Mouse (Mus musculus) left cerebral cortex, adult 18-20 months (tissue): Measurements from ENCODE around the gene Tbc1d30. TPM values are rescaled to one million over a fixed set of nuclear protein-coding genes. Genes with fewer than 3 reads are reported as not detected.

Experiments used
- DNase-seq, 2 experiments: peaks; one replicate each; pipeline ENCODE4 v3.0.0; 2021 to 2022; ENCODE audit warnings: low spot score in 2 of 2, mixed read lengths in 1 of 2
- total RNA-seq, 2 experiments: library from RNA; stranded (reverse); gene quantifications; 2 replicates each; pipeline ENCODE4 v1.2.3; 2021

Gene Tbc1d30
- total RNA-seq, 2 experiments from 2014 or later: 80.3 to 95.1 TPM

DNA sequence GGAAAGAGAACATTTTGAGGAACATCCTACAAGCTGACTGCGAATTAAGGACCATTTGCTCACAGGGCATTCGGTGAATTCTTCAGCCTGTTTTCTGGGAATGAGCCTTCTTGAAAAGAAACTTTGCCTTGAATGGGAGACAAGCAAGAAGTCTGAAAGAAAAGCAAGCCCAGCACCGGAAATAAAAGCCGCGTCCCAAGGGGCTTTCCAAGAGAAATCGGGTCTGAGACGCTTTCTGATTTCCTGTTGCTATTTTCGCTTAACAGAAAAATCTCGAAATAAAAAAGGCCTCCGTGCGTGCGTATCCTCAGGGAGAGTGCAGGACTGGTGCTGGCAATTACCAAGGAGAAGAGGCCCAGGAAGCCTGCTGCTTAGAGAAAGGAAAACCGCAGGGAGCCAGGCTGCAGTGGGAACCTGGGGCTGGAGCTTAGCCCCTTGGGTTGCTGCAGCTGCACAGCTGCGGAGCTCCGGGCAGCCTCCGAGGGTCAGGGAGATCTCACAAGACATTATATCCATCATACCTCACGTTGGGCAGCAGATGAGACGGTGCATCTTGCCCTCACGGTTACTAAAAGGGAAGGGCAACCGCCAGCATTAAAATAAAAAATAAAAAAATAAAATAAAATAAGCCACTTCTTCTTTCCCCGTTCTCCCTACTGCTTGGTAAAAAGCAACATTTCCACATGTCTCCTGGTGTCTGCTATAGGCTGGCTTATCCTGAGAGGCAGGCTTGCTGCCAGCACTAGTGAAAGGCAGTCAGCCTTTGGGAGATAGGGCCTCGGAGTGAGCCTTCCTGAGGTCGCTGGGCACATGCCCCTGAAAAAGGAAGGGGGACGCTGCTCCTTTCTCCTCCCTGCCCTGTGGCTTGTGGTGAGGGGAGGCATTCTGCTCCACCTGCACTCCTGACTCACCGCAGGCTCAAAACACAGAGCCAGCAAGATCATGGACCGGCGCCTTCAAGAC is 35.5 kb downstream of the Tbc1d30 start:
- DNase-seq: no peak

DNA sequence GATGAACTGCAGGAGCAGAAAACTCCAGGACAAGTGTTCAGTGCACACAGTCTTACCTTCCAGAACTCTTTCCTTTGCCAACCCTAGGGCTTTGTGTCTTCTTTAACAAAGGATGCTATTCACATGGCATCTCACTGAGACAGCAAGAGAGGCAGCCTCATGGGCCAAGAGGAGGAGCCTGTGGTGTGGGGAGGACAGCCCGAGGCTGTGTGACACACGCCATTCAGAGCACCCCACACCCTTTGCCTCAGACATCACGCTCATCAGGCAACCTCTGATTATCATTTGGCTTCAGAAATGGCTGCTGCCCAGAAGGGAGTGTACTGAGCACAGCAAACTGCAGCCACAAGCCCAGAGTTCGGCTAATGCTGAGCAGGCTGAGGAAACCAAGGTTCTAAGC is 36.9 kb downstream of the Tbc1d30 start:
- no peak for DNase-seq

DNA sequence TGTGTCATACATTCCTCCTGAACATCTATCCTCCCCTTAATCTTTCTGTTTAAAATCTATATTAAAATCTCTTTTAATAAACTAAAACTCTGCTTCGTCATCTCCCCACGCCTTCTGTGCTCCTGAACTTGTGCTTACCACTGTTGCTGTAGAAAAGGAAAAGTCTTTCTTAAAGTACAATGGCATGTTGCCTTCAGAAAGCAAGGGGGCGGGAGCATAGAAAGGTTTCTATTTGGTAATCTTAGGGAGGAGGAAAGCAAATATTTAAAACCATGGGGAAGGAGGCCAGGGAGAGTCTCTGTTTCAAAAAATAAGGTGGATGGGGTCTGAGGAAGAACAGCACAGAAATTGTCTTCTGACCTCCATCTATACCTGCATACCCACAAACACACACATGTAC is 38.0 kb downstream of the Tbc1d30 start:
- DNase-seq: no peak

DNA sequence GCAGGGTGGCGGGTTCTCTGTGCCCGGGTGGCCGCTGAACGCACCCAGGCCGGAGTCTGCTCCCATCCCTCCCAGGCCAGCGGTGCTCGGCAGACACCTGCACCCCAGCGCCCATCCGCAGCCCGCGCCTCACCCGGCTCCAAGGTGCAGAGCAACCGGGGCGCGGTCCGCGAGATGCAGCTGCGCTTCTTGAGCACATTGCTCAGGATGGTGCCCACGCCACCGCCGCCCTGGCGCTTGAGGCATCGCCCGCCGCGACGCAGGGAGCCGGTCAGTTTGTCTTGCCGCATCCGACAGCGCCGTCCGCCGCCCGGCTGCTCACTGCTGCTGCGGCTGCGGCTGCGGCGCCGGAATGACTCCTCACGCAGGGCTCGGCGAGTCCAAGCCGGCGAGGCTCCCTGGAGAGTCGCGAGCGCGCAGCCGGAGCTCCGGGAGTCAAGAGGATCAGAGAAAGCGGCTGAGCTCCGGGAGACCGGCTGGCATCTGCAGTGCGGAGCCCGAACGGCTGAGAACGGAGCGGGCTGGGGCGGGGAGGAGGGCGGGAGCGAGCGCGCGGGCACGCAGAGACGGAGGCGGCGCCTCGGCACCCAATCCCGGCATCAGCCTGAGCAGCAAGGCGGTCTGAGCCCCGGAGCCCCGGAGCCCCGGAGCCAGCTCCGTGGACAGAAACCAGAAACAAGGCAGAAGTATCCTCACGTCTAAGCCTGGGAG is 40.4 kb downstream of the Tbc1d30 start:
- peak; percentile 81 to 85 for DNase-seq

DNA sequence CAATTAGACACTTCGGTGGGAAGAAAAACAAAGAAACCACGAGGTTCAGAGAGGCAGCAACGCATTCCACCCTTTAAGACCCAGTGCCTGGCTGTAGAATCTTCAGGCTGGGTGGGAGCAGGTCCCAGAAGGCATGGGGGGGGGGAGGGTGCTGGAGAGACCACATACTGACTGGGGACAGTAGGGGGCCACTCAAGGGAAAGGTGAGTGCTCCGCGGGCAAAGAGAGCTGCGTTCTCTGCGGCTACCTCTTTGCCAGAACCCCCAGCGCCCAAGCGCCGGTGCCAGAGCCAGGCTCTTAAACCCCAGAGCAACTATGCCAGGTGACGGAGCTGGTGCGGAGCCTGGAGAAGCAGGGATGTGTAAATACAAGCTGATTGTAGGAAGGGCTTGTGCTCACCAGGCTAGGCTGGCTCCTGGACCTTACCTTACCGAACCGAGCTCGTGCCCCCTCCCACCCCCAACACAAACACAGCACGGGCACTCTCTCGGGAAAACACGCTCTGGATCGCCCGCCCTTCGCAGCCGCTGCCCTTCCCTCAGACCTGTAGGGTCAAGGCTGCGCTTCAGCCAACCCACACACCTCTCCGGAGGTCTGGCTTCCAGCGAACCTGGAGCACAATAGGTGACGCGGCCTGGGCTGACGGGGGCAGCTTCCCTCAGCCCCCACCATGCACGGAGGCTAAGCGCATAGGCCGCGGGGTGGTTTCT is 41.1 kb downstream of the Tbc1d30 start:
- no peak for DNase-seq

DNA sequence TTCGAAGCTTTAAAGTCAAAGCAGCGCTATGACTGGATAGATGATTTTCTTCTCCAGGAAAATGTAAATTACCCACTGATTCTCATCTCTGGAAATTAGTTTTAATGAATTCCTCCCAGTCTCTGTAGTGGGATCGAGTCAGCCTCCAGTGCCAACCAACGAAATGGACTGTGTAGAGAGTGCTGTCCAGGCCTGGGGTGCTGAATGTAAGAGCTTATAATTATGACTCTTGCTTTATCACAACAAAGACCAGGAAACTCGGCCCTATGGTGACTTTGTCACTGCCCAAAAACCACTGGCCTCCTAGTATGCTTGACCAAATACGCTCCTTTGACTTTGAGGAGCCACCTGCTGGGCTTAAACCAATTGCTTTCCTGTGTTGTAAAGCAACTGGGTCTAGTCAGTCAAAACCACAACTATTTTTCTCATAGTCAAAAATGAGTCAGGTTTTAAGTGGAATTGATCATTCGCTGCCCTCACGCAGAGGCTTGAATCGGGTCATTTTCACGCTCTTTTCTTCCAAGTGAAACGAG is 41.9 kb downstream of the Tbc1d30 start:
- no peak for DNase-seq

DNA sequence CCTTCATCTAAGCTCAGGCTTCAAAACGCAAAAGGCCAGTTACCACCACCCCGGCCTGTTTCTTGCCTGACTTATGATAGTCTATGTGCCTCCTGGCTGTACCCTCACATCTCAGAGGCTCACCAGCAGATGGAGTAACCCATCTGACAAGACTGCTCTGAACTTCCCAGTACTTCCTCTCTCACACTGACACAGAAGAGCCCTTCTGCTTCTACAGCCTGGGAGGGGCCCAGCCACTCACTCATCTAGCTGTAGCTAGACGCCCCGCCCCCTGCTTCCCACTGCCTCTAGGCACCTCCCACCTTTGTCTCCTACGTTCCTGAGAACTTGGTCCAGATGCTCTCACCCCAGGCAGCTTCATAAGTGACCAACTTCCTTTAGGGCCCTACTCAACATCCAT is 45.6 kb downstream of the Tbc1d30 start:
- DNase-seq: no peak

DNA sequence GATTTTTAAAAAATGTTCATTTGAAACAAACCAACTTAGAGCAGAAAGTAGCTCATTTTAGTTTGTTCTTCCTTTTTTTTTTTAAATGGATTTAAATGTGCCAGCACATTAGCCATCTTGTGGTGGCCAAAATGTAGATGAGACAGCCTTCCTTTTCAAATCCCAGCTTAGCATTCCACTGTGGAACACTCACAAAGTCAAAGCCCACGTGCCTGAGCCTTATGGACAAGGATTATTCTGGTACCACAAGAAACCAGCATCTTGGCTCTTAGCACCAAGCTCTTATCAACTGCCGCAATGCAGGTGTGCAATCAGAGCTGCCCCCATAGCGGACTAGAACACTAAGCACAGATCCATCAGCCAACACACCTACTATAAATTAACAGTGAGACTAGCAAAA is 47.5 kb downstream of the Tbc1d30 start:
- no peak for DNase-seq

DNA sequence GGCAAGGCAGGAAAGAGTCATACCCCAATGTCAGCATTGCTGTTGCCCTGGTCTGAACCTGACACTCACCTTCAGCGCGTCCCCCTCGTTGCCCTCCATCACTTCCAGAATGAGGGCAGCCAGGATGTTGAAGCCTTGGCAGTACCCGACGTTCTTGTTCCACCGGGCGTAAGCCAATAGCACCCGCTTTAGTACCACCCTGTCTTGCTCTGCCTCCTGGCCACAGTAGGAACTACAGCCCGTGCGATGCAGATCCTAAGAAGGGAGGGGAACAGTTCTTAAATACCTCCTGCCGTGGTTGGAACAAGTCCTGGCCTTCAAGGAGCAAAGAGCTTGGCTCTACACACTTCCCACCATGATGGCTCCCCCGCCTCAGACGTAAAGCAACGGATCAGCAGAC is 49.2 kb downstream of the Tbc1d30 start:
- DNase-seq: peak in 1 of 2 experiments; percentile 57

DNA sequence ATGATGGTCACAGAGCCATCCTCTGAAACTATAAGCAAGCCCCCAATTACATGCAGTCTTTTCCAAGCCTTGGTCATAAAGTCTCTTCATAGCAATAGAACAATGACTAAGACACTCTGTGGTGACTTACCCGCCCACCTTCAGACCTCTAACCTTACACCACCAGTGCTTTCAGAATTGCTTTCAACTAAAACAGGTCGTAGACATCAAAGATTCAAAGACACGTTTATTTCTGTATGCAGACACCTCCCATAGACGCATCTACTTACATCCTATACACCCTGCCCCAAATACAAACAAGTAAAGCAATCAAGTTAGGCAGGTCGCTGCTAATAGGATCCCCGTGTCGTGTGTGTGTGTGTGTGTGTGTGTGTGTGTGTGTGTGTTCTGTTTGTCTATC is 50.4 kb downstream of the Tbc1d30 start:
- DNase-seq: no peak

DNA sequence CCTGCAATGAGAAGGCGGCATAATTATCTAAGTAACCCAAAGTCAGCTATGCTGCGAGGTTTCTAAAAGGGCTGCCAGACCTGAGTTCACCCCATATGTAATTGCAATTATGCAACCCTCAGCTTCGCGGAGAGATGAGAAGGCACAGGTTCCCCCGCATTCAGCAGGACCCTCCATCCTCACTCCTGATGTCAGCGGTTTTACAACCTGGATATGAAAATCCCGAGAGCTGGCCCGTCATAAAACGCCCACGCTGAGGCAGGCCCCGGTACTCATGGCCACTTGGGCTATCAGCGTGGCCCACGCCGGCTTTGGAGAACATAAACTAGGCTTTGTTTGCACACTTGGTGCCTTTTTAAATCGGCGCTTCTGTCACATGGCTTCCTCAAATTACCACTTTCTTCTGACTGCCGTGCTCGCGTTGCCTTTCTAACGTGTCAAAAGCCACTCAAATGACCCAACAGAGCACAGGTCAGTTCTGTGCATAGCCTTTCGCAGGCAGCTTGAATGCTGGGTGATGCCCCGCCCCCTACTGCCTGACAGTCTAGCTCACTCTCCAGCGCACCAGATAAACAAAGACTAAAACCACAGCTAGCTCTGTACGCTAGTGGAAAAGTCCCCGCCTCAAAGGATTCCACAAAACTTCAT is 53.9 kb downstream of the Tbc1d30 start:
- peak; percentile 54 to 62 for DNase-seq

DNA sequence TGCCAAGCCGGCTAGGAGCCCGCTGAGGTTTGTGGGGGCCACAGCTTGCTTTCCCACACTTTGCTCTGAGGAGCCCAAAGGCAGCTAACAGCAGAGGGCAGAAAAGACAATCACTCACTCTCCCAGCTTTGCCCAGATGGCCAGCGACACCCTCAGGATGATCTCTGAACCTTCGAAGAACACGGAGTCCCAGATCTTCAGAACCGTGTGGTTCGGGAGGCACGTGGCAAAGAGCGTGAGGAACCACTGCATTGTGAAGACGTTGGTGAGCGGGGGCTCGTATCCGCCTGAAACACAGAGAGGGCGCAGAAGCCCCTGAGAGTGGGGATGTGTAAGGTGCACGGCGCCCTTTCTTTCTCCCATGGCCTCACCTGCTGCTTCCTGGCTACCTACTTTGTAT is 56.6 kb downstream of the Tbc1d30 start:
- no peak for DNase-seq

DNA sequence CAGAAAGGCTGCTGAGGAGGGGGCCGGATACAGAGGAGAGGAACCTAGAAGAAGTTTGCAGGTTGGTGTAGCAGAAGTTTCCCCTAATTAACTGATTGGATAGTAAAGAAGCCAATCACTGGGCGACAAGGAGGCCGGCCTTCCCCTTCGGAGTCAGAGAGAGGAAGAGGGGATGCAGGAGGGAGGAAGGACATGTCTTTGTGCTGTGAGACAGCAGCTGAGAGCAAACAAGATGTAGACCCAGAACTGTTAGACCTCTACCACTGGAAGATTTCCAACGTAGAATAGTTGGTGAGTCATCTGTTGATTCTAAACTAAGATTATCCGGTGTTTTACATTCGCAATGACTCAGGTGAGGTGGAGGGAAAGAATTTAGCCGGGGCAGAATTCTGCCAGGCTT is 57.2 kb downstream of the Tbc1d30 start:
- DNase-seq: no peak

DNA sequence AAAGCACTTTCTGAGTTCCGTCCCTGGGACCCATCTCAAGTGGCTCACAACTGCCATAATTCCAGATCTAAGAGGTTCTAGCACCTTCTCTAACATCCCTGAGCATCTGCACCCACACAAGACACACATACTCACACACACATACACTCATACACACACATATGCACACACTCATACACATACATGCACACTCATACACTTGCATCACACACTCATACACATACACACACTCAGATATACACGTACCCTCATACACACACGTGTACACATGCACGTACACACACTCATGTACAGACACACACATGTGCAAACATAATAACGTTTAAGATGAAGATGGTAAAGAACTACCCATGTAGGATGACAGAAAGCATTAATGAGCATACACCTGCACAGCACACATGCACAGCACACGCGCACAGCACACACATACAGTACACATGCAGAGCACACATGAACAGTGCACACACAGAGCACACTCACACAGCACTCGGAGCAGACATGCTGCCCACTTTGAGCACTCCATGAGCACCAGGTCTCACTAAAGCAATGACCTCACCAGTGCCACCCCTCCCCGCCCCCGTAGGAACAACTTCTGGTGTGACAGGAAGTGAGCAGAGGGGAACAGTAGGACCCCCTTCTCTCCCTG is 59.7 kb downstream of the Tbc1d30 start:
- DNase-seq: no peak

DNA sequence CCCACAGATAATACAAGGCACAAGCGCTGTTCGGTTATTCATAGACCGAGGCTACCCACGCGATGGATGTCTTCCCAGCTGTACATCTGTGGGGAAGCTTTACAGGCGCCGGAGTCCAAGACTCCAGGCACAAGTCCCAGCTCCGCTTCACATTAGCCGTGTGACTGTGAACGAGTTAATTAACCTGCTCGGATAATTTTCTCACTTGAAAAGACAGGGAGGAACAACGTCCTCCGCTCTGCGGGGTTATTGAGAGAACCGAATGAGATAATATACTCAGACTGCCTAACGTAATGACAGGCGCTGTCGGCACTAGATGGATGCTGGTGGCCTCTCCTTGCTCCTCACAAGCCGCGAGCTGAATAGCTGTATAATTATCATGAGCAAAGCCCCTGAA is 60.4 kb downstream of the Tbc1d30 start:
- DNase-seq: peak; percentile 80 to 83

DNA sequence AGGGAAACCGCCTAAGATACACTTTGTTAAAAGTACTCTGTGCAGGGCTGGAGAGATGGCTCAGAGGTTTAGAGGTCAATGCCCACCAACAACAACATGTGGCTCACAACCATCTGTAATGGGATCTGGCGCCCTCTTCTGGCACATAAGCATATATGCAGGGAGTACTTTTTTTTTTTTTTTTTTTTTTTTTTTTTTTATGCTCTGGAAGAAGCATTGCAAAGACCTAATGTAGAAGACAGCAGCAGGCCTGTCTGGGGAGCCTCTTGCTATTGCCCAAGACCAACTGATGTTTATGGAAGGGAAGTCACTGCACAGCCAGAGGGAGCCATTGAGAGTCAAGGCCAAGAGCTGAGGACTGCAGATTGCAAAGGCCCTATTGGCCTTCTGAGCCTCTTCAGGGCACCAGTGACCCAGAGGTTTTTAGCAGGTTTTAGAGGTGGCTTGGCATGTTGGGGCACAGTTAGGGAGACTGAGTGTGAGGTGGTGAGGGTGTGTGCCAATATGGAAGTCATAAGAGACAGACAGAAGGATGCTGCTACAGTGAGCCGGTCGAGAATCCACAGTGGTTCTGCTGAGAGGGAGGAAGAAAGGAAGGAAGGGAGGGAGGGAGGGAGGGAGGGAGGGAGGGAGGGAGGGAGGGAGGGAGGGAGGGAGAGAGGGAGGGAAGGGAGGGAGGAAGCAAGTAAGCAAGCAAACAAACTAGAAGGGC is 61.0 kb downstream of the Tbc1d30 start:
- DNase-seq: no peak

DNA sequence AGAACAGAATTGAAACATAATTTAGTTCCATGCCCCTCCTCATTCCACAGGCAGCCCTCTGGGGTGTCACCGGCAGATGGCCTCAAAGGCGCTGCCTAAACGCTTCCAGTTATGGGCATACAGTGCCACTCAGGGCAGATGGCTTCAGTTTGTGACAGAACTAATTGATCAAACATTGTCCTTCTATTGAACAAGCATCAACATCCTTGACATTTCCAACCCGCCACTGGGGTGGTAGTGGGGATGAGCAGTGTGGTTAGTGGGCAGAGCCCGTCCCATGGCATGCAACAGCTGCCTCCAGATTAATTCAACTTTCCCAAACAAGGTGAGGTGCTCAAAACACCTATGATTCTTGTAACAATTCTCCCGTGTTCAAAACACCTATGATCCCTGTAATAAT is 68.2 kb downstream of the Tbc1d30 start:
- no peak for DNase-seq

DNA sequence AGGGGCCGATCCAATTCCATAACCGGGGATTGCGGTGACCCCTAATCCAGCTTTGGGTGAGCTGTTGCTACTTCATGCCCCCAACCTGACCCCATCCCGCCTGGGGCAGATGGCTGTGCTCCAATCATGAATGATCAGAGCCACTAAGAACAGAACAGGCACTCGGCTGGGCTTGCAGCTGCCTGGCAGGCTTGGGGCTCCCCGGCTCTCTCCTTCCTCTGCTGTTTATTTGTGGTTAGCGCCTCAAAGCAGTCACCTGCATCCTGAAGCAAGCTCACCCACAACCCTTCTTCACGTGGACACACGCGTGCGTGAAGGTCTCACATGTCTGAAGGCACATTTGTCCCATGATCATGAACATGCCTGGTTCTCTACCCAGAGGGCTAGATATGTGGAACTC is 68.6 kb downstream of the Tbc1d30 start:
- no peak for DNase-seq

DNA sequence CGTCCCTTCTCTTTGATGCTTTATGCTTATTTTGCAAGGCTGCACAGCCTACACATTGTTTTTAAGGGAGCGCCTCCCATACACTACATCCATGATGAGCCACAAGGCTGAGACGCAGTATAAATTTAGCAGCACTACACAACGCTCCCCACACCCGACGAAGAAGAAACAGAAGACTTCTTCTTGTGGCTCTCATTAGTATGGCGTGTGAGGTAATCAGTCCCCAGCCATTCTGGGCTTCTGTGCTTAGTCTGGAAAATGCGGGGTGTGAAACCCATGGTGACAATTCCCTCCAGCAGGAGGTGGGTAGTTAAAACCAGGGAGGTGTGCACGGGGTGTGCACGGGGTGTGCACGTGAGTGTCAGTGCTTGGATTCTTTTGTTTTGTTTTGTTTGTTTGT is 70.1 kb downstream of the Tbc1d30 start:
- DNase-seq: peak in 1 of 2 experiments; percentile 72

DNA sequence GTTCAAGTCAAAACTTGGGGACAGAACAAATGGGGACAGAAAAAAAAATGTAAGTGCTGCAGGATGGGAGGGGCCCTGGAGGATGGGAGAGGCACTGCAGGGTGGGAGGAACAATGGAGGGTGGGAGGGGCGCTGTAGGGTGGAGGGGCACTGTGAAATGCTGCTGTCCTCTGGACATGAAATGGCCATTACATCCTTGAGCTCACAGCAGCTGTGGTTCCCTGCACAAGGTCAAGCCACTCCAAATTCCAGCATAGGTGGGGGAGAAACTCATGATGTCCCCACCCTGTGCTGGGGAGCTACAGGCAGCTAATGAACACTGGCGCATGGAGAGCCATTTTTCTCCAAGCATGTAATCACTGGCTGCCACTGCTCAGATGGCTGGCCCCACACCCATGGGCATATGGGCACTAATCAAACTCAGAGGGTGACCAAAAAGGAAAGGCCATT is 74.0 kb downstream of the Tbc1d30 start:
- DNase-seq: no peak
